Mouse (Mus musculus): ENCODE measurements around the gene Slc25a5. TPM values are rescaled to one million over a fixed set of nuclear protein-coding genes. Genes with fewer than 3 reads are reported as not detected.
A peak's percentile ranks its signal among the peaks of the same experiment; 100 is the strongest.

Slc25a5 gene
- polyA plus RNA-seq (2015; fragmentation: Nextera tagmentation; extraction: Ambion mirVana), result 1,229 and 1,290 TPM in 2 replicates

GRCm38 (mm10) chrX:36795424-36796162 lies at the start of gene Slc25a5:
TSS of gene Slc25a5 (plus strand) at chrX:36795651.
- ATAC-seq (replicated peaks; ENCODE audit: extremely low read depth, insufficient read depth, low FRiP score), result peak; percentile 92
- peak within 1 kb of the TSS; percentile 91 for H3K9ac ChIP-seq (ENCODE audit: low read length)
- H3K27ac ChIP-seq (ENCODE audit: low read length), result peak within 1 kb of the TSS; percentile 94
- H3K36me3 ChIP-seq (ENCODE audit: control insufficient read depth, insufficient read depth), result peaks cover 6% of the 10 kb centered on the region; the same call in 1 of the 2 replicates
- H3K4me1 ChIP-seq (ENCODE audit: control insufficient read depth, insufficient read depth, low read length), result no peaks in the 10 kb centered on the region
- H3K4me3 ChIP-seq (ENCODE audit: low read length), result peak within 1 kb of the TSS; percentile 76
- H3K27me3 ChIP-seq (ENCODE audit: control insufficient read depth, insufficient read depth, low read length), result no peaks in the 10 kb centered on the region
- H3K4me2 ChIP-seq (ENCODE audit: low read depth, low read length), result peak within 1 kb of the TSS; percentile 59
- 12% methylated on average over 41 of the region's 41 CpGs for WGBS
- no peaks in the 10 kb centered on the region; the same call in 1 of the 2 replicates for H3K9me3 ChIP-seq (replicated peaks; ENCODE audit: control insufficient read depth, low read length)

GRCm38 (mm10) chrX:36746789-36747188 lies 48.7 kb upstream of the Slc25a5 start:
- Histone ChIP-seq H3K4me3 (ENCODE audit: low read length) (no peak overlapping the region), H3K36me3 (ENCODE audit: control insufficient read depth, insufficient read depth) (no peaks in the 10 kb centered on the region), H3K4me2 (ENCODE audit: low read depth, low read length) (no peak overlapping the region), H3K9me3 (replicated peaks; ENCODE audit: control insufficient read depth, low read length) (no peaks in the 10 kb centered on the region), H3K9ac (ENCODE audit: low read length) (no peak overlapping the region), H3K27me3 (ENCODE audit: control insufficient read depth, insufficient read depth, low read length) (no peaks in the 10 kb centered on the region), H3K27ac (ENCODE audit: low read length) (no peak overlapping the region), H3K4me1 (ENCODE audit: control insufficient read depth, insufficient read depth, low read length) (no peaks in the 10 kb centered on the region)
- no peak for ATAC-seq (replicated peaks; ENCODE audit: extremely low read depth, insufficient read depth, low FRiP score)
- 79% methylated on average over 8 of the region's 8 CpGs for WGBS

- Histone ChIP-seq H3K36me3 (ENCODE audit: control insufficient read depth, insufficient read depth) (no peaks in the 10 kb centered on the region), H3K4me3 (ENCODE audit: low read length) (no peak overlapping the region), H3K4me2 (ENCODE audit: low read depth, low read length) (no peak overlapping the region), H3K27me3 (ENCODE audit: control insufficient read depth, insufficient read depth, low read length) (no peaks in the 10 kb centered on the region), H3K9ac (ENCODE audit: low read length) (no peak overlapping the region), H3K4me1 (ENCODE audit: control insufficient read depth, insufficient read depth, low read length) (no peaks in the 10 kb centered on the region), H3K9me3 (replicated peaks; ENCODE audit: control insufficient read depth, low read length) (no peaks in the 10 kb centered on the region), H3K27ac (ENCODE audit: low read length) (no peak overlapping the region)
- no peak for ATAC-seq (replicated peaks; ENCODE audit: extremely low read depth, insufficient read depth, low FRiP score)
- 66% methylated on average over 3 of the region's 3 CpGs for WGBS
Observed at GRCm38 (mm10) chrX:36748573-36748972, 46.9 kb upstream of the Slc25a5 start.

- 46% methylated on average over 6 of the region's 6 CpGs for WGBS
- ATAC-seq (replicated peaks; ENCODE audit: extremely low read depth, insufficient read depth, low FRiP score), result no peak
- no peaks in the 10 kb centered on the region for H3K9me3 ChIP-seq (replicated peaks; ENCODE audit: control insufficient read depth, low read length)
Observed at GRCm38 (mm10) chrX:36749281-36749785, 46.1 kb upstream of the Slc25a5 start.

GRCm38 (mm10) chrX:36750591-36750990 lies 44.9 kb upstream of the Slc25a5 start:
- Histone ChIP-seq H3K27ac (ENCODE audit: low read length) (no peak overlapping the region), H3K27me3 (ENCODE audit: control insufficient read depth, insufficient read depth, low read length) (no peaks in the 10 kb centered on the region), H3K9ac (ENCODE audit: low read length) (no peak overlapping the region), H3K4me3 (ENCODE audit: low read length) (no peak overlapping the region), H3K9me3 (replicated peaks; ENCODE audit: control insufficient read depth, low read length) (no peaks in the 10 kb centered on the region), H3K4me1 (ENCODE audit: control insufficient read depth, insufficient read depth, low read length) (no peaks in the 10 kb centered on the region), H3K4me2 (ENCODE audit: low read depth, low read length) (no peak overlapping the region), H3K36me3 (ENCODE audit: control insufficient read depth, insufficient read depth) (no peaks in the 10 kb centered on the region)
- 76% methylated on average over 1 of the region's 1 CpGs for WGBS
- ATAC-seq (replicated peaks; ENCODE audit: extremely low read depth, insufficient read depth, low FRiP score), result no peak

More at GRCm38 (mm10) chrX:36749281-36749785, 46.1 kb upstream of the Slc25a5 start:
- no peaks in the 10 kb centered on the region for H3K27me3 ChIP-seq (ENCODE audit: control insufficient read depth, insufficient read depth, low read length)
- H3K4me3 ChIP-seq (ENCODE audit: low read length), result no peak overlapping the region
- no peaks in the 10 kb centered on the region for H3K4me1 ChIP-seq (ENCODE audit: control insufficient read depth, insufficient read depth, low read length)
- H3K27ac ChIP-seq (ENCODE audit: low read length), result no peak overlapping the region
- H3K4me2 ChIP-seq (ENCODE audit: low read depth, low read length), result no peak overlapping the region
- no peak overlapping the region for H3K9ac ChIP-seq (ENCODE audit: low read length)
- no peaks in the 10 kb centered on the region for H3K36me3 ChIP-seq (ENCODE audit: control insufficient read depth, insufficient read depth)

GRCm38 (mm10) chrX:36752586-36752985 lies 42.9 kb upstream of the Slc25a5 start:
- 88% methylated on average over 3 of the region's 3 CpGs for whole genome bisulfite sequencing
- no peak for ATAC-seq (replicated peaks; ENCODE audit: extremely low read depth, insufficient read depth, low FRiP score)
- no peak overlapping the region for H3K4me3 ChIP-seq (ENCODE audit: low read length)

GRCm38 (mm10) chrX:36757796-36758472 lies 37.5 kb upstream of the Slc25a5 start:
- Histone ChIP-seq H3K4me3 (ENCODE audit: low read length) (no peak overlapping the region), H3K27me3 (ENCODE audit: control insufficient read depth, insufficient read depth, low read length) (no peaks in the 10 kb centered on the region), H3K9me3 (replicated peaks; ENCODE audit: control insufficient read depth, low read length) (no peaks in the 10 kb centered on the region), H3K36me3 (ENCODE audit: control insufficient read depth, insufficient read depth) (no peaks in the 10 kb centered on the region), H3K4me1 (ENCODE audit: control insufficient read depth, insufficient read depth, low read length) (no peaks in the 10 kb centered on the region), H3K9ac (ENCODE audit: low read length) (no peak overlapping the region), H3K4me2 (ENCODE audit: low read depth, low read length) (no peak overlapping the region), H3K27ac (ENCODE audit: low read length) (no peak overlapping the region)
- 0 out of 2 replicates have a peak, but pooled peaks have one; percentile 28 for ATAC-seq (replicated peaks; ENCODE audit: extremely low read depth, insufficient read depth, low FRiP score)
- 69% methylated on average over 7 of the region's 7 CpGs for WGBS

More at GRCm38 (mm10) chrX:36752586-36752985, 42.9 kb upstream of the Slc25a5 start:
- no peaks in the 10 kb centered on the region for H3K4me1 ChIP-seq (ENCODE audit: control insufficient read depth, insufficient read depth, low read length)
- no peaks in the 10 kb centered on the region for H3K27me3 ChIP-seq (ENCODE audit: control insufficient read depth, insufficient read depth, low read length)
- H3K9me3 ChIP-seq (replicated peaks; ENCODE audit: control insufficient read depth, low read length), result no peaks in the 10 kb centered on the region
- H3K36me3 ChIP-seq (ENCODE audit: control insufficient read depth, insufficient read depth), result no peaks in the 10 kb centered on the region
- no peak overlapping the region for H3K27ac ChIP-seq (ENCODE audit: low read length)
- no peak overlapping the region for H3K4me2 ChIP-seq (ENCODE audit: low read depth, low read length)
- no peak overlapping the region for H3K9ac ChIP-seq (ENCODE audit: low read length)

GRCm38 (mm10) chrX:36758566-36758965 lies 36.9 kb upstream of the Slc25a5 start:
- H3K4me1 ChIP-seq (ENCODE audit: control insufficient read depth, insufficient read depth, low read length), result no peaks in the 10 kb centered on the region
- no peak overlapping the region for H3K27ac ChIP-seq (ENCODE audit: low read length)
- no peak overlapping the region for H3K4me3 ChIP-seq (ENCODE audit: low read length)
- H3K9me3 ChIP-seq (replicated peaks; ENCODE audit: control insufficient read depth, low read length), result no peaks in the 10 kb centered on the region
- H3K27me3 ChIP-seq (ENCODE audit: control insufficient read depth, insufficient read depth, low read length), result no peaks in the 10 kb centered on the region
- H3K4me2 ChIP-seq (ENCODE audit: low read depth, low read length), result no peak overlapping the region
- H3K36me3 ChIP-seq (ENCODE audit: control insufficient read depth, insufficient read depth), result no peaks in the 10 kb centered on the region
- no peak overlapping the region for H3K9ac ChIP-seq (ENCODE audit: low read length)
- ATAC-seq (replicated peaks; ENCODE audit: extremely low read depth, insufficient read depth, low FRiP score), result no peak
- WGBS, result 49% methylated on average over 6 of the region's 6 CpGs

Data from heart, embryonic 16.5 days (tissue).